Mouse (Mus musculus) embryonic facial prominence, embryonic 11.5 days (tissue): Measurements from ENCODE around the gene R3hdm4. TPM values are rescaled to one million over a fixed set of nuclear protein-coding genes. Genes with fewer than 3 reads are reported as not detected.

Source experiments
- ATAC-seq: fragments of 200-750 bp; cut with Nextera tagmentation; replicated peaks from 2 replicates; pipeline ENCODE4 v1.8.0; 2017; ENCODE audit warnings: low read depth; ENCODE audit not compliant: insufficient number of reproducible peaks, low FRiP score, low TSS enrichment
- DNase-seq: peaks from one replicate; pipeline ENCODE4 v3.0.0-alpha.2; 2015; ENCODE audit warnings: low spot score
- H3K27ac ChIP-seq: fragments of 300-500 bp; sonication (generic); replicated peaks from 2 replicates; pipeline ENCODE4 v1.5.1; 2014; ENCODE audit warnings: mild to moderate bottlenecking, low read depth, low read length, control low read depth
- H3K27me3 ChIP-seq: fragments of 300-500 bp; sonication (generic); 2 replicates; pipeline ENCODE4 v1.6.1; 2014; ENCODE audit warnings: mild to moderate bottlenecking, low read length, moderate library complexity, mixed read lengths; ENCODE audit not compliant: control insufficient read depth, insufficient read depth
- H3K36me3 ChIP-seq: fragments of 300-500 bp; sonication (generic); replicated peaks from 2 replicates; pipeline ENCODE4 v1.6.1; 2014; ENCODE audit warnings: low read depth, mild to moderate bottlenecking, low read length, moderate library complexity, mixed read lengths; ENCODE audit not compliant: control insufficient read depth, insufficient read depth
- H3K4me1 ChIP-seq: fragments of 300-500 bp; sonication (generic); 2 replicates; pipeline ENCODE4 v1.6.1; 2014; ENCODE audit warnings: low read length, mixed read lengths; ENCODE audit not compliant: control insufficient read depth, insufficient read depth
- H3K4me2 ChIP-seq: fragments of 300-500 bp; sonication (generic); 2 replicates; pipeline ENCODE4 v1.6.1; 2014; ENCODE audit warnings: low read depth, mild to moderate bottlenecking, control low read depth, low read length, moderate library complexity
- H3K4me3 ChIP-seq: fragments of 300-500 bp; sonication (generic); 2 replicates; pipeline ENCODE4 v1.5.1; 2014; ENCODE audit warnings: low read depth, low read length, control low read depth
- H3K9ac ChIP-seq: fragments of 300-500 bp; sonication (generic); replicated peaks from 2 replicates; pipeline ENCODE4 v1.6.1; 2014; ENCODE audit warnings: mild to moderate bottlenecking, control low read depth, low read length
- H3K9me3 ChIP-seq: fragments of 300-500 bp; sonication (generic); replicated peaks from 2 replicates; pipeline ENCODE4 v1.6.1; 2016; ENCODE audit warnings: mild to moderate bottlenecking, low read length, inconsistent platforms, mixed read lengths; ENCODE audit not compliant: control insufficient read depth
- WGBS: fragments of 180-500 bp; shearing (Covaris S2); extraction: QIAGEN DNeasy Blood & Tissue Kit; methylation state at CpG from one replicate; pipeline ENCODE4 v1.1.7; 2014; 5-methylcytosine and 5-hydroxymethylcytosine counted together
- polyA plus RNA-seq: library from polyadenylated mRNA; unstranded; fragments of >200 nt; fragmentation: Nextera tagmentation; extraction: Ambion mirVana; gene quantifications from 2 replicates; pipeline ENCODE4 v1.2.1, GENCODE M21; 2014

Gene R3hdm4
- polyA plus RNA-seq = 116 and 122 TPM in 2 replicates

- WGBS = 3% methylated on average over 40 of the region's 41 CpGs
- no peak for DNase-seq
Measured at GRCm38 (mm10) chr10:79920958-79921535, at the start of gene R3hdm4. TSS of gene R3hdm4 (minus strand) at chr10:79921208.

GRCm38 (mm10) chr10:79970415-79971182, 49.6 kb upstream of the R3hdm4 start, which contains the start of gene Grin3b:
TSS of gene Grin3b (plus strand) at chr10:79970715.
- H3K9me3 ChIP-seq = no peaks in the 10 kb centered on the region
- H3K27me3 ChIP-seq = peaks cover 2% of the 10 kb centered on the region; the same call in 1 of the 2 replicates
- ATAC-seq (no peak), DNase-seq (peak; percentile 52)
- no peak within 1 kb of the TSS for H3K27ac ChIP-seq
- no peaks in the 10 kb centered on the region for H3K4me1 ChIP-seq
- peak within 1 kb of the TSS; percentile 61 for H3K9ac ChIP-seq
- 7% methylated on average over 44 of the region's 47 CpGs for WGBS
- peaks cover 7% of the 10 kb centered on the region for H3K36me3 ChIP-seq
- peak within 1 kb of the TSS; percentile 89 for H3K4me2 ChIP-seq
- peak within 1 kb of the TSS; percentile 46 for H3K4me3 ChIP-seq

More at GRCm38 (mm10) chr10:79920958-79921535, at the start of gene R3hdm4:
- Histone ChIP-seq H3K27me3 (peaks cover 61% of the 10 kb centered on the region), H3K4me1 (peaks cover 7% of the 10 kb centered on the region; the same call in 1 of the 2 replicates), H3K27ac (no peak within 1 kb of the TSS), H3K9ac (peak within 1 kb of the TSS; percentile 22), H3K36me3 (no peaks in the 10 kb centered on the region), H3K4me2 (peak within 1 kb of the TSS; percentile 42), H3K9me3 (no peaks in the 10 kb centered on the region), H3K4me3 (peak within 1 kb of the TSS; percentile 19; the same call in 1 of the 2 replicates)
- no peak for ATAC-seq

GRCm38 (mm10) chr10:79969124-79969568, 48.1 kb upstream of the R3hdm4 start:
- Histone ChIP-seq H3K9ac (no peak overlapping the region), H3K4me3 (no peak overlapping the region), H3K4me1 (no peaks in the 10 kb centered on the region), H3K27ac (no peak overlapping the region), H3K27me3 (peaks cover 2% of the 10 kb centered on the region; the same call in 1 of the 2 replicates), H3K9me3 (no peaks in the 10 kb centered on the region), H3K4me2 (no peak overlapping the region), H3K36me3 (peaks cover 7% of the 10 kb centered on the region)
- no peak for DNase-seq
- whole genome bisulfite sequencing = 16% methylated on average over 3 of the region's 3 CpGs
- no peak for ATAC-seq

GRCm38 (mm10) chr10:79968181-79968580, 47.2 kb upstream of the R3hdm4 start:
- Histone ChIP-seq H3K36me3 (peaks cover 7% of the 10 kb centered on the region), H3K4me1 (no peaks in the 10 kb centered on the region), H3K4me3 (no peak overlapping the region), H3K9me3 (no peaks in the 10 kb centered on the region), H3K27me3 (peaks cover 2% of the 10 kb centered on the region; the same call in 1 of the 2 replicates), H3K9ac (no peak overlapping the region), H3K4me2 (no peak overlapping the region), H3K27ac (no peak overlapping the region)
- DNase-seq (no peak), ATAC-seq (no peak)
- WGBS = 89% methylated on average over 1 of the region's 1 CpGs

- Histone ChIP-seq H3K9ac (no peak overlapping the region), H3K27ac (no peak overlapping the region), H3K27me3 (peaks cover 2% of the 10 kb centered on the region; the same call in 1 of the 2 replicates), H3K36me3 (peaks cover 12% of the 10 kb centered on the region), H3K4me1 (no peaks in the 10 kb centered on the region), H3K4me2 (no peak overlapping the region), H3K9me3 (no peaks in the 10 kb centered on the region), H3K4me3 (no peak overlapping the region)
- DNase-seq (no peak), ATAC-seq (no peak)
- 93% methylated on average over 5 of the region's 5 CpGs for WGBS
Measured at GRCm38 (mm10) chr10:79966886-79967400, 45.9 kb upstream of the R3hdm4 start.

- Histone ChIP-seq H3K9me3 (no peaks in the 10 kb centered on the region), H3K36me3 (peaks cover 12% of the 10 kb centered on the region), H3K4me3 (no peak overlapping the region), H3K27ac (no peak overlapping the region), H3K4me2 (no peak overlapping the region), H3K9ac (no peak overlapping the region), H3K27me3 (no peaks in the 10 kb centered on the region; the same call in 1 of the 2 replicates), H3K4me1 (no peaks in the 10 kb centered on the region)
- 88% methylated on average over 5 of the region's 5 CpGs for WGBS
- DNase-seq = no peak
- ATAC-seq = no peak
Measured at GRCm38 (mm10) chr10:79965325-79965724, 44.3 kb upstream of the R3hdm4 start.

GRCm38 (mm10) chr10:79964727-79965126, 43.7 kb upstream of the R3hdm4 start:
- no peaks in the 10 kb centered on the region for H3K27me3 ChIP-seq
- ATAC-seq = no peak
- peaks cover 12% of the 10 kb centered on the region for H3K36me3 ChIP-seq
- no peaks in the 10 kb centered on the region for H3K9me3 ChIP-seq
- no peak overlapping the region for H3K4me3 ChIP-seq
- no peaks in the 10 kb centered on the region for H3K4me1 ChIP-seq
- H3K27ac ChIP-seq = no peak overlapping the region
- no peak for DNase-seq
- H3K9ac ChIP-seq = no peak overlapping the region
- 93% methylated on average over 7 of the region's 7 CpGs for WGBS
- H3K4me2 ChIP-seq = no peak overlapping the region
